Mouse (Mus musculus) hindbrain, embryonic 15.5 days (tissue): ENCODE results near the gene Syna. TPM values are rescaled to one million over a fixed set of nuclear protein-coding genes. Genes with fewer than 3 reads are reported as not detected.

Experiments
- ATAC-seq: fragments of 200-750 bp; cut with Nextera tagmentation; 2 replicates; pipeline ENCODE4 v1.8.0; 2017; ENCODE audit warnings: low read depth, moderate number of reproducible peaks, moderate TSS enrichment; ENCODE audit not compliant: low FRiP score
- H3K27ac ChIP-seq: fragments of 300-500 bp; sonication (generic); replicated peaks from 2 replicates; pipeline ENCODE4 v1.5.1; 2015; ENCODE audit warnings: mild to moderate bottlenecking, inconsistent platforms
- H3K27me3 ChIP-seq: fragments of 300-500 bp; sonication (generic); 2 replicates; pipeline ENCODE4 v1.6.1; 2015; ENCODE audit warnings: control low read depth, inconsistent platforms
- H3K36me3 ChIP-seq: fragments of 300-500 bp; sonication (generic); 2 replicates; pipeline ENCODE4 v1.6.1; 2015; ENCODE audit warnings: control low read depth, inconsistent platforms
- H3K4me1 ChIP-seq: fragments of 300-500 bp; sonication (generic); replicated peaks from 2 replicates; pipeline ENCODE4 v1.6.1; 2015; ENCODE audit warnings: control low read depth, inconsistent platforms
- H3K4me2 ChIP-seq: fragments of 300-500 bp; sonication (generic); 2 replicates; pipeline ENCODE4 v1.6.1; 2015; ENCODE audit warnings: moderate library complexity, mild to moderate bottlenecking, inconsistent platforms
- H3K4me3 ChIP-seq: fragments of 300-500 bp; sonication (generic); 2 replicates; pipeline ENCODE4 v1.5.1; 2015; ENCODE audit warnings: mild to moderate bottlenecking, inconsistent platforms
- H3K9ac ChIP-seq: fragments of 300-500 bp; sonication (generic); 2 replicates; pipeline ENCODE4 v1.6.1; 2015; ENCODE audit warnings: inconsistent platforms
- H3K9me3 ChIP-seq: fragments of 300-500 bp; sonication (generic); 2 replicates; pipeline ENCODE4 v1.6.1; 2016; ENCODE audit warnings: control low read depth, inconsistent platforms
- WGBS: fragments of 180-500 bp; shearing (Covaris S2); methylation state at CpG from one replicate; pipeline ENCODE4 v1.1.7; 2015; 5-methylcytosine and 5-hydroxymethylcytosine counted together
- polyA plus RNA-seq: library from polyadenylated mRNA; unstranded; fragments of >200 nt; fragmentation: Nextera tagmentation; extraction: Ambion mirVana; gene quantifications from 2 replicates; pipeline ENCODE4 v1.2.1, GENCODE M21; 2015

Syna gene
- polyA plus RNA-seq, result 0.47 and 0.88 TPM in 2 replicates

- Histone ChIP-seq H3K36me3 (no peaks in the 10 kb centered on the region), H3K4me1 (peaks cover 9% of the 10 kb centered on the region), H3K4me3 (no peak within 1 kb of the TSS), H3K9me3 (no peaks in the 10 kb centered on the region), H3K4me2 (no peak within 1 kb of the TSS), H3K27ac (no peak within 1 kb of the TSS), H3K27me3 (no peaks in the 10 kb centered on the region), H3K9ac (no peak within 1 kb of the TSS)
- no peak for ATAC-seq
- 94% methylated on average over 7 of the region's 7 CpGs for WGBS
Observed at GRCm38 (mm10) chr5:134560071-134560449, at the start of gene Syna. Gene Syna (minus strand): TSS chr5:134560171.

- Histone ChIP-seq H3K9me3 (no peaks in the 10 kb centered on the region), H3K4me2 (no peak overlapping the region), H3K4me1 (0 out of 2 replicates have a peak, but pooled peaks cover 4% of the 10 kb centered on the region), H3K4me3 (no peak overlapping the region), H3K36me3 (no peaks in the 10 kb centered on the region), H3K27me3 (no peaks in the 10 kb centered on the region), H3K27ac (no peak overlapping the region), H3K9ac (no peak overlapping the region)
- 69% methylated on average over 5 of the region's 5 CpGs for WGBS
- no peak for ATAC-seq
Observed at GRCm38 (mm10) chr5:134607121-134607520, 47.1 kb upstream of the Syna start.

- no peaks in the 10 kb centered on the region for H3K4me1 ChIP-seq
- ATAC-seq, result no peak
- H3K9ac ChIP-seq, result no peak overlapping the region
- H3K27me3 ChIP-seq, result no peaks in the 10 kb centered on the region
- no peaks in the 10 kb centered on the region for H3K36me3 ChIP-seq
- no peak overlapping the region for H3K4me2 ChIP-seq
- no peak overlapping the region for H3K27ac ChIP-seq
- no peaks in the 10 kb centered on the region for H3K9me3 ChIP-seq
- no peak overlapping the region for H3K4me3 ChIP-seq
Observed at GRCm38 (mm10) chr5:134606314-134606713, 46.3 kb upstream of the Syna start.

- Histone ChIP-seq H3K9ac (no peak overlapping the region), H3K27ac (no peak overlapping the region), H3K9me3 (no peaks in the 10 kb centered on the region), H3K27me3 (no peaks in the 10 kb centered on the region), H3K4me2 (no peak overlapping the region), H3K4me1 (no peaks in the 10 kb centered on the region), H3K4me3 (no peak overlapping the region), H3K36me3 (0 out of 2 replicates have a peak, but pooled peaks cover 4% of the 10 kb centered on the region)
- no peak for ATAC-seq
- 89% methylated on average over 11 of the region's 11 CpGs for WGBS
Observed at GRCm38 (mm10) chr5:134604376-134604775, 44.4 kb upstream of the Syna start.

DNA sequence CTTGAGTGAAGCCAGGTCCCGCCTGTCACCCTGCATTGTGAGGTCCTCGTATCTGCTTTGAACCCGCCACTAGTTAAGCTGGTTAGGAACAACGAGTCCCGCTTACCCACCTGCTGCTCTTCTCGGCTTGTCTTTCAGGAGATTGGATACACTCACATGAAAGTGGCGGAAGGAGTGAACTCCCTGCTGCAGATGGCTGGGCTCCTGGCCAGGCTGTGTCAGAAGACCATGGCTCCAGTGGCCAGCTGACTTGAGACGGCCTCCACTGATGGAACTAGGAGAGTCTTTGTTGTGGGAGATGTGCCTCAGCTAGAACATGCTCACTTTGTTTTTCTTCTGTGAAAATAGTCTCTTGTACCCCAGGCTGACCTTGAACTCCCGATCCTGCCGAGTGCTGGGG is 37.7 kb upstream of the Syna start:
- WGBS, result 82% methylated on average over 10 of the region's 10 CpGs
- Histone ChIP-seq H3K27me3 (no peaks in the 10 kb centered on the region), H3K36me3 (peaks cover 46% of the 10 kb centered on the region), H3K9ac (no peak overlapping the region), H3K9me3 (no peaks in the 10 kb centered on the region), H3K27ac (no peak overlapping the region), H3K4me2 (no peak overlapping the region), H3K4me1 (no peaks in the 10 kb centered on the region), H3K4me3 (no peak overlapping the region)
- ATAC-seq, result no peak

GRCm38 (mm10) chr5:134593093-134593492 is 33.1 kb upstream of the Syna start:
- Histone ChIP-seq H3K27me3 (no peaks in the 10 kb centered on the region), H3K9me3 (no peaks in the 10 kb centered on the region), H3K27ac (no peak overlapping the region), H3K4me1 (no peaks in the 10 kb centered on the region), H3K4me3 (no peak overlapping the region), H3K36me3 (peaks cover 38% of the 10 kb centered on the region), H3K4me2 (no peak overlapping the region), H3K9ac (no peak overlapping the region)
- 90% methylated on average over 9 of the region's 9 CpGs for WGBS
- ATAC-seq, result no peak

DNA sequence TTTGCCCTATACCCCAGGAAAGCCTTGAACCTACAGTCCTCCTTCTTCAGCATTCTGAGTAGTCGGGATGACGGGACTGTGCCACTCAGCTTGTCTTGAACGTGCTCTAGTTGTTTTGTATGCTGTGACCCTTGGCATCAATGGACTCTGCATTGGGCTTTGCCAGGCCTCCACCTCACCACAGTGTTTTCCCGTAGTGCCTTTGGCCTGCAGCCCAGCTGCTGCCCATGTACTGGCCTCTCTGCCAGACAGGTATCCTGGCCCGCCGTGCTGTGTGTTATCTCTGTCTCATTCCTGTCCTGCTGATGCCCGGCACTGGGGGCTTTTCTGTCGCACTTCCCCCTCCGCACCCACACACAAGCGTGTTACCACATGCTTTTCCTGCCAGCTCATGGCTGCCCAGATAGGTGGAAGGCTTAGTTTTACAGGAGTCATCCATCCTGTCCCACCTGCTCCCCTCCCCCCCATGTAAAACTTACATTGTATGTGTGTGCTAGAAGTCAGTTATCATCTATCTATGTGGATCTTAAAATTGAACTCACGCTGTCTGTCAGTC is 32.1 kb upstream of the Syna start:
- no peak overlapping the region for H3K4me3 ChIP-seq
- ATAC-seq, result no peak
- H3K9ac ChIP-seq, result no peak overlapping the region
- no peak overlapping the region for H3K27ac ChIP-seq
- no peaks in the 10 kb centered on the region for H3K27me3 ChIP-seq
- peaks cover 33% of the 10 kb centered on the region for H3K36me3 ChIP-seq
- no peaks in the 10 kb centered on the region for H3K9me3 ChIP-seq
- 92% methylated on average over 11 of the region's 11 CpGs for WGBS
- no peak overlapping the region for H3K4me2 ChIP-seq
- no peaks in the 10 kb centered on the region for H3K4me1 ChIP-seq

- no peak for ATAC-seq
- H3K4me2 ChIP-seq, result no peak overlapping the region
- 88% methylated on average over 3 of the region's 3 CpGs for WGBS
- no peaks in the 10 kb centered on the region for H3K27me3 ChIP-seq
- H3K9me3 ChIP-seq, result no peaks in the 10 kb centered on the region
- peaks cover 16% of the 10 kb centered on the region for H3K36me3 ChIP-seq
- no peak overlapping the region for H3K4me3 ChIP-seq
- no peaks in the 10 kb centered on the region for H3K4me1 ChIP-seq
- no peak overlapping the region for H3K27ac ChIP-seq
- no peak overlapping the region for H3K9ac ChIP-seq
Observed at GRCm38 (mm10) chr5:134589900-134590299, 29.9 kb upstream of the Syna start.

DNA sequence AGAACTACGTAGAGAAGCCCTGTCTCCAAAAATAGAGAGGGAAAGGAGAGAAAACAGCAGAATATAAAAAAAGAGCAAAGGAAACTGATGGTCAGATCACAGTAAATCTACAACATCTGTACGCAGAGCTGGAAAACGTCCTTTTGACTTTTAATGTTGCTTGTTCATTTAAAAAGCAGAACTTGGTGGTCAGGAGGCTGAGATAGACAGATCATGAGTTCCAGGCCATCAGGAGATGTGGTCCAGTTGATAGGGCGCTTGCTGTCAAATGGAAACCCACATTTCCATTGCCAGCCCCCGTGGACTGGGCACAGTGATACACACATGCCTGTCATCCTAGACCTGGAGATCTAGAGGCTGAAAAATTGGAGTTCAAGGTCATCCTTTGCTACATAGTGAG is 24.8 kb upstream of the Syna start:
- H3K9ac ChIP-seq, result no peak overlapping the region
- no peak for ATAC-seq
- no peaks in the 10 kb centered on the region for H3K27me3 ChIP-seq
- no peak overlapping the region for H3K4me3 ChIP-seq
- WGBS, result 92% methylated on average over 5 of the region's 5 CpGs
- no peak overlapping the region for H3K4me2 ChIP-seq
- H3K9me3 ChIP-seq, result no peaks in the 10 kb centered on the region
- H3K36me3 ChIP-seq, result no peaks in the 10 kb centered on the region
- no peak overlapping the region for H3K27ac ChIP-seq
- peaks cover 14% of the 10 kb centered on the region for H3K4me1 ChIP-seq

- Histone ChIP-seq H3K4me1 (peaks cover 14% of the 10 kb centered on the region), H3K4me2 (no peak overlapping the region), H3K36me3 (no peaks in the 10 kb centered on the region), H3K9me3 (no peaks in the 10 kb centered on the region), H3K27ac (no peak overlapping the region), H3K4me3 (no peak overlapping the region), H3K27me3 (no peaks in the 10 kb centered on the region), H3K9ac (no peak overlapping the region)
- no peak for ATAC-seq
- WGBS, result 76% methylated on average over 3 of the region's 3 CpGs
Observed at GRCm38 (mm10) chr5:134583884-134584213, 23.9 kb upstream of the Syna start.

- no peak for ATAC-seq
- H3K27me3 ChIP-seq, result no peaks in the 10 kb centered on the region
- H3K4me2 ChIP-seq, result peak overlapping the region; percentile 83
- H3K4me3 ChIP-seq, result peak overlapping the region; percentile 82
- no peaks in the 10 kb centered on the region for H3K9me3 ChIP-seq
- H3K27ac ChIP-seq, result 0 out of 2 replicates have a peak overlapping the region, but pooled peaks have one; percentile 18
- H3K36me3 ChIP-seq, result no peaks in the 10 kb centered on the region
- peak overlapping the region; percentile 97 for H3K9ac ChIP-seq
- WGBS, result 29% methylated on average over 15 of the region's 15 CpGs
- peaks cover 14% of the 10 kb centered on the region for H3K4me1 ChIP-seq
Observed at GRCm38 (mm10) chr5:134583006-134583883, 23.3 kb upstream of the Syna start.

GRCm38 (mm10) chr5:134582221-134582907 is 22.4 kb upstream of the Syna start:
- Histone ChIP-seq H3K9me3 (no peaks in the 10 kb centered on the region), H3K9ac (peak overlapping the region; percentile 97), H3K36me3 (no peaks in the 10 kb centered on the region), H3K27me3 (no peaks in the 10 kb centered on the region), H3K4me1 (peaks cover 14% of the 10 kb centered on the region), H3K4me3 (peak overlapping the region; percentile 82), H3K4me2 (peak overlapping the region; percentile 83), H3K27ac (0 out of 2 replicates have a peak overlapping the region, but pooled peaks have one; percentile 18)
- WGBS, result 7% methylated on average over 30 of the region's 30 CpGs
- ATAC-seq, result peak; percentile 96
